Mouse (Mus musculus) liver, adult 2 months (tissue): ENCODE data around the gene Tm9sf1. TPM values are rescaled to one million over a fixed set of nuclear protein-coding genes. Genes with fewer than 3 reads are reported as not detected.

Experiments
- DNase-seq: peaks from one replicate; pipeline ENCODE4 v3.0.0-alpha.2; 2011; ENCODE audit warnings: low read depth, low spot score; ENCODE audit errors: extremely low read depth
- H3K27ac ChIP-seq: fragments of 200-500 bp; replicated peaks from 2 replicates; pipeline ENCODE4 v1.5.1; 2012; ENCODE audit warnings: low read depth, mild to moderate bottlenecking, control low read depth, inconsistent platforms, low read length; ENCODE audit not compliant: insufficient read depth
- H3K27me3 ChIP-seq: fragments of 200-500 bp; 2 replicates; pipeline ENCODE4 v1.6.1; 2012; ENCODE audit warnings: mild to moderate bottlenecking, moderate library complexity, low read length, inconsistent platforms; ENCODE audit not compliant: control insufficient read depth, insufficient read depth
- H3K36me3 ChIP-seq: fragments of 200-500 bp; 2 replicates; pipeline ENCODE4 v1.6.1; 2012; ENCODE audit warnings: low read length, inconsistent platforms; ENCODE audit not compliant: control insufficient read depth, insufficient read depth
- H3K4me1 ChIP-seq: fragments of 200-500 bp; 2 replicates; pipeline ENCODE4 v1.6.1; 2011; ENCODE audit warnings: low read length; ENCODE audit not compliant: control insufficient read depth, insufficient read depth
- H3K4me3 ChIP-seq: fragments of 200-500 bp; 2 replicates; pipeline ENCODE4 v1.5.1; 2011; ENCODE audit warnings: low read depth, mild to moderate bottlenecking, control low read depth, low read length, moderate library complexity; ENCODE audit not compliant: insufficient read depth
- H3K79me2 ChIP-seq: fragments of 200-500 bp; 2 replicates; pipeline ENCODE4 v1.6.1; 2012; ENCODE audit warnings: inconsistent platforms, mild to moderate bottlenecking, low read length, moderate library complexity; ENCODE audit not compliant: control insufficient read depth, insufficient read depth
- H3K9ac ChIP-seq: fragments of 200-500 bp; 2 replicates; pipeline ENCODE4 v1.6.1; 2012; ENCODE audit warnings: low read depth, mild to moderate bottlenecking, control low read depth, inconsistent platforms, low read length
- CTCF ChIP-seq: fragments of 200-500 bp; IDR thresholded peaks from 2 replicates; pipeline ENCODE4 v1.5.1; 2011; ENCODE audit warnings: low read depth, low read length, control low read depth
- POLR2A ChIP-seq: fragments of 200-500 bp; IDR thresholded peaks from 2 replicates; pipeline ENCODE4 v1.6.1; 2011; ENCODE audit warnings: low read length, control low read depth; ENCODE audit not compliant: insufficient read depth; ENCODE audit errors: extremely low read depth
- WGBS: fragments of 180-500 bp; shearing (Covaris S2); methylation state at CpG from one replicate; pipeline ENCODE4 v1.1.7; 2018; 5-methylcytosine and 5-hydroxymethylcytosine counted together
- polyA plus RNA-seq: library from polyadenylated mRNA; depleted of rRNA; stranded (reverse); fragments of >200 nt; gene quantifications from 2 replicates; pipeline ENCODE4 v1.2.3, GENCODE M21; 2012
- total RNA-seq: library from RNA; depleted of rRNA; stranded (reverse); fragments of >200 nt; gene quantifications from 2 replicates; pipeline ENCODE4 v1.2.3, GENCODE M21; 2014

Tm9sf1 gene
- total and polyA plus RNA-seq, 2 experiments: 46.5 to 70.4 TPM

GRCm38 (mm10) chr14:55672741-55673060, 29.1 kb upstream of the Tm9sf1 start:
- H3K27me3 ChIP-seq: no peaks in the 10 kb centered on the region
- H3K79me2 ChIP-seq: peaks cover 14% of the 10 kb centered on the region; the same call in 1 of the 2 replicates
- WGBS: 79% methylated on average over 7 of the region's 7 CpGs
- peaks cover 17% of the 10 kb centered on the region for H3K36me3 ChIP-seq
- H3K27ac ChIP-seq: no peak overlapping the region
- H3K4me3 ChIP-seq: peak overlapping the region; percentile 53; the same call in 1 of the 2 replicates
- H3K4me1 ChIP-seq: peaks cover 5% of the 10 kb centered on the region
- TF ChIP-seq POLR2A (no peak), CTCF (no peak)
- H3K9ac ChIP-seq: no peak overlapping the region
- no peak for DNase-seq

- Histone ChIP-seq H3K79me2 (peaks cover 14% of the 10 kb centered on the region; the same call in 1 of the 2 replicates), H3K27me3 (no peaks in the 10 kb centered on the region), H3K27ac (peak within 1 kb of the TSS; percentile 94), H3K36me3 (peaks cover 15% of the 10 kb centered on the region; the same call in 1 of the 2 replicates), H3K4me3 (peak within 1 kb of the TSS; percentile 78), H3K9ac (peak within 1 kb of the TSS; percentile 89), H3K4me1 (peaks cover 5% of the 10 kb centered on the region)
- peak; percentile 99 for DNase-seq
- under 1% methylated on average over 38 of the region's 38 CpGs for WGBS
- no peak for TF ChIP-seq CTCF
- TF ChIP-seq POLR2A: peak; percentile 51; the same call in 1 of the 2 replicates
Observed at GRCm38 (mm10) chr14:55671833-55672740, 28.5 kb upstream of the Tm9sf1 start, which contains the start of the genes Gmpr2 and Nedd8. TSS of gene Gmpr2 (plus strand) at chr14:55671941. TSS of gene Nedd8 (minus strand) at chr14:55672124.

GRCm38 (mm10) chr14:55671486-55671832, 27.9 kb upstream of the Tm9sf1 start:
- H3K27ac ChIP-seq: peak overlapping the region; percentile 94
- peaks cover 14% of the 10 kb centered on the region; the same call in 1 of the 2 replicates for H3K79me2 ChIP-seq
- H3K4me1 ChIP-seq: peaks cover 5% of the 10 kb centered on the region
- peak overlapping the region; percentile 89 for H3K9ac ChIP-seq
- peak overlapping the region; percentile 78 for H3K4me3 ChIP-seq
- no peak for DNase-seq
- H3K27me3 ChIP-seq: no peaks in the 10 kb centered on the region
- 0% methylated on average over 12 of the region's 12 CpGs for WGBS
- no peak for TF ChIP-seq CTCF
- no peak for TF ChIP-seq POLR2A
- peaks cover 14% of the 10 kb centered on the region; the same call in 1 of the 2 replicates for H3K36me3 ChIP-seq

- no peak overlapping the region for H3K9ac ChIP-seq
- H3K4me1 ChIP-seq: no peaks in the 10 kb centered on the region; the same call in 1 of the 2 replicates
- H3K27ac ChIP-seq: no peak overlapping the region
- peak overlapping the region; percentile 74; the same call in 1 of the 2 replicates for H3K4me3 ChIP-seq
- H3K27me3 ChIP-seq: no peaks in the 10 kb centered on the region
- WGBS: 75% methylated on average over 2 of the region's 2 CpGs
- no peak for DNase-seq
- peaks cover 2% of the 10 kb centered on the region; the same call in 1 of the 2 replicates for H3K79me2 ChIP-seq
- no peak for TF ChIP-seq CTCF
- TF ChIP-seq POLR2A: no peak
- peaks cover 10% of the 10 kb centered on the region; the same call in 1 of the 2 replicates for H3K36me3 ChIP-seq
Observed at GRCm38 (mm10) chr14:55660636-55661035, 17.0 kb upstream of the Tm9sf1 start.

GRCm38 (mm10) chr14:55659960-55660573, 16.5 kb upstream of the Tm9sf1 start, which contains the start of gene Mdp1:
TSS of gene Mdp1 (minus strand) at chr14:55660508.
- under 1% methylated on average over 39 of the region's 39 CpGs for WGBS
- peak; percentile 76 for DNase-seq
- H3K4me1 ChIP-seq: no peaks in the 10 kb centered on the region; the same call in 1 of the 2 replicates
- H3K27me3 ChIP-seq: no peaks in the 10 kb centered on the region
- H3K9ac ChIP-seq: peak within 1 kb of the TSS; percentile 75
- H3K4me3 ChIP-seq: peak within 1 kb of the TSS; percentile 74
- H3K36me3 ChIP-seq: peaks cover 10% of the 10 kb centered on the region; the same call in 1 of the 2 replicates
- peak; percentile 74 for TF ChIP-seq CTCF
- TF ChIP-seq POLR2A: no peak
- H3K79me2 ChIP-seq: no peaks in the 10 kb centered on the region
- peak within 1 kb of the TSS; percentile 37; the same call in 1 of the 2 replicates for H3K27ac ChIP-seq
